Mouse (Mus musculus): ENCODE data around the gene Rap1gap.

DNA sequence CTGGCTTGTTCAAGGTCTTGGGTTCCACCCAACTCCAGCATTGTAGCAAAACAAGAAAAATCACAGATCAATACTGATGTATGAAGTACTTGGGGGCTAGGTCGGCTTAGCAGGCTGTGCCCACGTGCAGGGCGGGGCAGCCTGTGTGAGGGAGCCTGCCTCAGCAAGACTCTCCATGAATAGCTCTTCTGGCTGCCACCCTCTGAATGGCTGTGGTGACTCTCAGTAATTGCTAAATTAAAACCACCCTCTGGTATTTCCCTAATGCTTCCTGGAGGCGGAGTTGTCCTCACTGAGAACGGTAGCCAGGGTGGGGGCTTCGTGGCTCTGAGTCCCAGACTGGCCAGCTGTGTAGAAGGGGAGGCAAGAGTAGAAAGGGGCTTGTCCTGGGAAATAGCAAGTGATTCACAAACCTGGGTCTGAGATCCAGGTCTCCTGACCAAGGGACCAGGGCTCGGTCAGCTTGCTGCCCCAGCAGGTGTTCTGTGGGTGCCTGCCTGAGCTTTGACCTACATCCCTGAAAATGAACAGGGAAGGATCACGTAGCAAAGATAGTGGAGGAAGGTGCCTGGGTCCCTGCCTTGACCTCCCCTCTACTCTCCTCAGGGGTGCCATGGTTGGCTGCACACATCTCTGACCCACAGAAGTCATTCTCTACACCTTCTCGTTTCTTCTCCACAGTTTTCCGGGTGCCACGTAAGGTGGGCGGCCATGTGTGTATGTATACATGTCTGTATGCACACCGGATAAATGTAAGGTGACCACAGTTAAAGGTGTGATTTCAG lies 12.4 kb downstream of the Rap1gap start:
- TF ChIP-seq CTCF (IDR thresholded peaks at IDR 0.05; ENCODE audit: low read depth) (no peak), EP300 (IDR thresholded peaks at IDR 0.05; ENCODE audit: low read depth) (no peak)

Data from liver, embryonic 14.5 days (tissue).